Comparison of ENCODE assay signal across 8 mouse cellular contexts in the genomic region with DNA sequence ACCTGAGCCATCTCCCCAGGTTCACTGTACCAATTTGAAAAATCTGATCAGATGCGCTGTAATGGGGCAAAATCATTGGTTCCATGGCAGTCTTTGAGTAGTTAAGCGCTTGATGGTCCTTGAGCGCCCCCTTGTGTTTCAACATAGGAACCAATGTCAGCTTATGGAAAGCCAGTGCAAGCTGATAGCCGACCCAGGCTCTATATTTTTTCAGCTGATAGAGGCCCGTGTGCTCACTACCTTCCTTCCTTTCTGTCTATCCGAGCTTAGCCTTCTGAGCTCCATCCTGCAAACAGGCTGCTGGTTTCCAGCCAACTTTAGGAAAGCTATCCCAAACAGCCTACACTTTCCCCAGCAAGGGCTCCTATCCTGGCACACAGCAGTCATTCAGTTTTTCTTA. TPM values are rescaled to one million over a fixed set of nuclear protein-coding genes. Genes with fewer than 3 reads are reported as not detected.
DNase-seq lines count a peak whose midpoint lies in the region; TF ChIP-seq lines count a peak whose summit lies in the region.

No protein-coding gene starts in this region.

- intact Hi-C loops in heart, postnatal 25 days (cut with DNase I), result loop anchor here (2.0 to 5.0 kb wide), 2 partner anchors 61 to 178 kb away; a partner anchor contains a TSS

- no peak overlapping the region for H3K4me3 ChIP-seq in cerebellum, adult 2 months (replicated peaks; ENCODE audit: insufficient read depth, low read depth, low read length)
- H3K4me3 ChIP-seq in layer of hippocampus, adult 2 months, result no peak overlapping the region

- TF ChIP-seq POLR2A in cerebellum, adult 2 months (IDR thresholded peaks at IDR 0.05; ENCODE audit: borderline replicate concordance, insufficient read depth, low read length), result no peak

- 2% methylated on average over 6 of the region's 6 CpGs for WGBS in cerebellum, adult 2 months

- DNase-seq in heart, adult 18-20 months, result peak; percentile 68 to 85
- no peak for DNase-seq in heart, postnatal 25 days (ENCODE audit: low spot score)
- peak; percentile 54 for DNase-seq in Muller cell, postnatal 12 days (ENCODE audit: inconsistent ontology term)
- DNase-seq in cerebellum, adult 2 months, result peak; percentile 59
- DNase-seq in frontal cortex, postnatal 25 days (ENCODE audit: low spot score in 2 of 2), result peak; percentile 35 to 56
- DNase-seq in layer of hippocampus, adult 2 months (ENCODE audit: low spot score in 2 of 2), result peak; percentile 78 to 80
- DNase-seq in lung, postnatal 25 days (ENCODE audit: low spot score), result peak; percentile 74
- DNase-seq in right cerebral cortex, postnatal 4 days, result peak; percentile 70

- no peaks in the 10 kb centered on the region; the same call in 1 of the 2 replicates for H3K27me3 ChIP-seq in cerebellum, adult 2 months (ENCODE audit: control insufficient read depth, insufficient read depth, low read length)

- no peaks in the 10 kb centered on the region for H3K4me1 ChIP-seq in cerebellum, adult 2 months (ENCODE audit: control insufficient read depth, insufficient read depth, low read length)

- no peak overlapping the region for H3K27ac ChIP-seq in cerebellum, adult 2 months (ENCODE audit: insufficient read depth, low read length)
- no peak overlapping the region for H3K27ac ChIP-seq in layer of hippocampus, adult 2 months

- TF ChIP-seq CTCF in cerebellum, adult 2 months (IDR thresholded peaks at IDR 0.05; ENCODE audit: borderline replicate concordance, insufficient read depth, low read depth, low read length), result peak; percentile 66
- peak; percentile 91 for TF ChIP-seq CTCF in layer of hippocampus, adult 2 months (conservative IDR thresholded peaks at IDR 0.05)

RNA-seq across cellular contexts. Expression of a gene that starts 7.4 kb away (rescaled TPM):
- under 1 TPM in 1 of 2 experiments, not detected in 1; 0.08 TPM for total RNA-seq in heart, adult 18-20 months (2021)
- total RNA-seq in heart, postnatal 25 days (2021), result not detected
- 0.08 and 0.11 TPM in 2 replicates for polyA plus RNA-seq in cerebellum, adult 2 months (2012; rRNA removed)
- under 1 TPM; 0.67 to 0.91 TPM for total RNA-seq in layer of hippocampus, adult 2 months (2021)

RNA-seq across cellular contexts. Expression of a gene that starts 33.0 kb away (rescaled TPM):
- 10 to 100 TPM; 21.5 to 22.6 TPM for total RNA-seq in heart, adult 18-20 months (2021)
- total RNA-seq in heart, postnatal 25 days (2021), result 10 to 100 TPM; 19.0 to 19.5 TPM
- polyA plus RNA-seq in cerebellum, adult 2 months (2012; rRNA removed), result 7.4 and 8.6 TPM in 2 replicates
- total RNA-seq in layer of hippocampus, adult 2 months (2021), result 10 to 100 TPM in 1 of 2 experiments, 1 to 10 TPM in 1; 9.4 to 10.6 TPM

RNA-seq across cellular contexts. Expression of a gene that starts 33.1 kb away (rescaled TPM):
- total RNA-seq in heart, adult 18-20 months (2021), result 10 to 100 TPM; 12.0 to 12.4 TPM
- 10 to 100 TPM; 13.3 to 14.5 TPM for total RNA-seq in heart, postnatal 25 days (2021)
- polyA plus RNA-seq in cerebellum, adult 2 months (2012; rRNA removed), result 28.9 and 29.0 TPM in 2 replicates
- 10 to 100 TPM; 27.7 to 29.3 TPM for total RNA-seq in layer of hippocampus, adult 2 months (2021)
